Mouse (Mus musculus) heart, adult 2 months (tissue): ENCODE results near the gene Bcl10. TPM values are rescaled to one million over a fixed set of nuclear protein-coding genes. Genes with fewer than 3 reads are reported as not detected.

Experiments used
- DNase-seq, 2 experiments: peaks; one replicate each; pipeline ENCODE4 v3.0.0; 2021
- H3K27ac ChIP-seq: fragments of 200-600 bp; 2 replicates; pipeline ENCODE4 v1.8.1; 2022
- H3K27me3 ChIP-seq: fragments of 200-500 bp; 2 replicates; pipeline ENCODE4 v1.6.1; 2012; ENCODE audit warnings: mild to moderate bottlenecking, low read length, inconsistent platforms, mixed read lengths; ENCODE audit not compliant: control insufficient read depth, insufficient read depth
- H3K36me3 ChIP-seq: fragments of 200-500 bp; 2 replicates; pipeline ENCODE4 v1.6.1; 2012; ENCODE audit warnings: low read length, inconsistent platforms; ENCODE audit not compliant: control insufficient read depth, insufficient read depth
- H3K4me1 ChIP-seq: fragments of 200-500 bp; 2 replicates; pipeline ENCODE4 v1.6.1; 2011; ENCODE audit warnings: low read length; ENCODE audit not compliant: control insufficient read depth, insufficient read depth
- H3K4me3 ChIP-seq: fragments of 200-600 bp; 2 replicates; pipeline ENCODE4 v1.8.1; 2022
- H3K79me2 ChIP-seq: fragments of 200-500 bp; replicated peaks from 2 replicates; pipeline ENCODE4 v1.6.1; 2012; ENCODE audit warnings: mild to moderate bottlenecking, inconsistent platforms, low read length, moderate library complexity, mixed read lengths; ENCODE audit not compliant: control insufficient read depth, insufficient read depth
- H3K9ac ChIP-seq: fragments of 200-500 bp; 2 replicates; pipeline ENCODE4 v1.6.1; 2012; ENCODE audit warnings: low read depth, mild to moderate bottlenecking, control low read depth, inconsistent platforms, low read length, mixed read lengths
- CTCF ChIP-seq: fragments of 200-600 bp; IDR thresholded peaks from 2 replicates; pipeline ENCODE4 v1.8.1; 2022; ENCODE audit warnings: antibody characterized with exemption, mild to moderate bottlenecking, moderate library complexity
- EP300 ChIP-seq: fragments of 200-500 bp; IDR thresholded peaks from 2 replicates; pipeline ENCODE4 v1.6.1; 2011; ENCODE audit warnings: low read depth, low read length, control low read depth; ENCODE audit not compliant: insufficient read depth
- POLR2A ChIP-seq: fragments of 200-500 bp; IDR thresholded peaks from 2 replicates; pipeline ENCODE4 v1.6.1; 2011; ENCODE audit warnings: mild to moderate bottlenecking, low read depth, low read length, control low read depth; ENCODE audit not compliant: insufficient read depth
- WGBS: fragments of 180-500 bp; shearing (Covaris S2); methylation state at CpG from one replicate; pipeline ENCODE4 v1.1.7; 2018; 5-methylcytosine and 5-hydroxymethylcytosine counted together
- intact Hi-C: fragments of 180-260 bp; cut with DNase I; formaldehyde crosslinking; loops from one replicate; pipeline ENCODE4 v1.15.1; 2025
- polyA plus RNA-seq: library from polyadenylated mRNA; depleted of rRNA; stranded (reverse); fragments of >200 nt; gene quantifications from 2 replicates; pipeline ENCODE4 v1.2.3, GENCODE M21; 2012
- total RNA-seq, 2 experiments: library from RNA; stranded (reverse); gene quantifications; 2 replicates each; pipeline ENCODE4 v1.2.3; 2021

Gene Bcl10
- total and polyA plus RNA-seq, 3 experiments: 11.0 to 19.3 (median 17.7) TPM

DNA sequence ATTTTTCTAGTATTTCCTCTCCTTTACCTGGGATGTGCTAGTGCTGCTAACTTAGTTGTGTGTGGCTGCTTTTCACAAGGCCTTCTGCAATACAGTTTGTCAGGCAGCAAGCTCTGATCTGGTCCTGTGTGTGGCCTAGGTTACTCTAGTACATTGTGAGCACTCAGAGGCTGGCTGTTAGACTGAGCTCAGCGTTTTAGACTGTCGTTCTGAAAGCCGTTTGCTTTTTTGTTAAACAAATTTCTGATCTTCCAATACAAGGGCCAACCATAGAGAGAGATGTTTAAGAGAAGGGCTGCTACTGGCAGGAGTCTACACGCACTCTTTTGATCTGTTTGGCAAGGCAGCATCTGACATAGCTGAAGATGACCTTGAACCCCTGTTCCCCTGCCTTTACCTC is 17.4 kb downstream of the Bcl10 start:
- Histone ChIP-seq H3K27me3 (no peaks in the 10 kb centered on the region), H3K4me1 (peaks cover 8% of the 10 kb centered on the region), H3K4me3 (no peak overlapping the region), H3K79me2 (peaks cover 5% of the 10 kb centered on the region), H3K9ac (no peak overlapping the region), H3K36me3 (peaks cover 19% of the 10 kb centered on the region), H3K27ac (no peak overlapping the region)
- WGBS: 71% methylated on average over 4 of the region's 4 CpGs
- no peak for DNase-seq
- intact Hi-C loops: no loop called here
- TF ChIP-seq EP300 (no peak), POLR2A (no peak), CTCF (no peak)

DNA sequence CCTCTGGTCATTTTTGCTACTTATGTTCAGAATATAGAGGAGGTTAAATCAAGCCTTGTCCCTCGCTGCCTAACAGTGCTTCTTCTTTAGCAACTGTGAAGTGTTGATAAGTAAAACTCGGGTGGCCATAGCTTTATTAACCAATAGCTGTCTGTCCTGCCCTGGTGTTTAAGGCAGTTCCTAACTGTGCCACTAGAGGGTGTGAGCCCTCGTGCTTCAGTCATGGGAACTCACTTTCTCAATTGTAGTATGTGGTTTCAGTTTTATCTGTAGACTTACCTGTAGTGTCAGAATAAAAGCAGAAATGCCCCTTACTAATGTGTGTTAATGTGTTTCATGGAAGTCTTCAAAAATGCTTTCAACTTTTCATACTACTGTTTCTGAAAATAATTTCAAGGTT is 19.4 kb downstream of the Bcl10 start:
- Histone ChIP-seq H3K4me1 (peaks cover 12% of the 10 kb centered on the region), H3K4me3 (no peak overlapping the region), H3K27me3 (no peaks in the 10 kb centered on the region), H3K36me3 (peaks cover 19% of the 10 kb centered on the region), H3K79me2 (peaks cover 5% of the 10 kb centered on the region), H3K27ac (no peak overlapping the region), H3K9ac (no peak overlapping the region)
- no peak for TF ChIP-seq EP300
- TF ChIP-seq CTCF: peak; percentile 99
- intact Hi-C loops: loop anchor here (2.0 kb wide), 1 partner anchor 235 kb away; no protein-coding TSS in a partner anchor
- 5% methylated on average over 3 of the region's 3 CpGs for WGBS
- DNase-seq: peak; percentile 65 to 70

DNA sequence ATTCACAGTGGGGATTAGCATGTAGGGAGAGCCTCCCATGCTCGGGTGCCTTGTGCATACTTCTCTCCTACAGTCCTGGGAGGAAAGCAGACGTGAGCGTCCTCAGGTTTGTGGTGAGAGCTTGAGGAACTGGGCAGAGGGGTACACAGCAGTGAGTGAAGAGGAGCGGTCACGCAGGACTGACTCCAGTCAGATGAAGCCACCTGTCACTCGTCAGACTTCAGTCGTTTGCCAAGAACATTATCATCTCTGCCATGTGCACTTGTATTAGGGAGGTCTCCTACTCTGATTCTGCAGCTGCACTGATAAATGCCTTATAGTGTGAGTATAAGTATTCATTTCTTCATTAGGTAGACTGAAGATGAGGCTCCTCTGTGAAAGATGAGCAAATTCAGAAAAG is 21.7 kb downstream of the Bcl10 start:
- intact Hi-C loops: no loop called here
- Histone ChIP-seq H3K4me3 (no peak overlapping the region), H3K36me3 (peaks cover 15% of the 10 kb centered on the region), H3K27ac (no peak overlapping the region), H3K27me3 (no peaks in the 10 kb centered on the region), H3K4me1 (peaks cover 8% of the 10 kb centered on the region), H3K79me2 (peaks cover under 1% of the 10 kb centered on the region; the same call in 1 of the 2 replicates), H3K9ac (no peak overlapping the region)
- no peak for DNase-seq
- no peak for TF ChIP-seq EP300
- TF ChIP-seq POLR2A: no peak
- TF ChIP-seq CTCF: no peak
- 59% methylated on average over 7 of the region's 7 CpGs for WGBS

DNA sequence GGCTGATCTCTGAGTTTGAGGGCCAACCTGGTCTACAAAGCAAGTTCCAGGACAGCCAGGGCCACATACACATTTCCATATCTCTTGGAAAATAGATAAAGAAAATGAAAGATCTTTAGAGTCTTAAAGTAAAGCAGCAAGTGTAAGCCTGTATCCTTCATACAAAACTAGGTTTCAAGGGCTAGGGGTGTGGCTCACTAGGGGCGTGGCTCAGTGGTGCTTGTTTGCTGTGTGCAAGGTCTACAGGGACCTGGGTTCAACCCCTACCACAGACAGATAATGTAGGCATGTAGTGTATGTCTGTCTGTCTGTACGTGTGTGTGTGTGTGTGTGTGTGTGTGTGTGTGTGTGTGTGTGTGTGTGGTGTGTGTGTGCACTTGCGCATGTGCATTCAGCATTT is 23.3 kb downstream of the Bcl10 start:
- H3K27me3 ChIP-seq: no peaks in the 10 kb centered on the region
- H3K36me3 ChIP-seq: peaks cover 8% of the 10 kb centered on the region
- WGBS: 72% methylated on average over 3 of the region's 3 CpGs
- no peak overlapping the region for H3K4me3 ChIP-seq
- no peaks in the 10 kb centered on the region for H3K79me2 ChIP-seq
- H3K27ac ChIP-seq: no peak overlapping the region
- H3K9ac ChIP-seq: no peak overlapping the region
- TF ChIP-seq POLR2A (no peak), EP300 (no peak), CTCF (no peak)
- peaks cover 7% of the 10 kb centered on the region for H3K4me1 ChIP-seq
- intact Hi-C loops: no loop called here
- DNase-seq: no peak

DNA sequence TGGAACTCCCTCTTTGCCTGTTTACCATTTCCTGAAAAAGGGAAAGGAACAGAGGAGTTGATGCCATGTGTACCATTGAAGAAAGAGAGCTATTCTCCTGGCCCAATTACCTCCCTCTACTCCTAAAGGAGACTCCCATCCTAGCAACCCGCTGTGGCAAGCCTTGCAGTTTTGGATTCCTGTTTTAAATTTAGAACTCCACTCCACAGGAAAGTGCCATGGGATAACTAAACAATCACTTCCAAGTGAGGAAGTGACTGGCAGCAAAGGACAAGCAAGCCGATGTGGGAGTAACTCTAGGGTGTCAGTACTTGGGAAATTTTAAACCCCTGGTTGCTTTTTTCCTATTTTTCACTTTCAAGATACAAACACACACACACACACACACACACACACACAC is 24.1 kb downstream of the Bcl10 start:
- peaks cover 5% of the 10 kb centered on the region for H3K4me1 ChIP-seq
- no peak overlapping the region; the same call in 1 of the 2 replicates for H3K27ac ChIP-seq
- intact Hi-C loops: no loop called here
- H3K36me3 ChIP-seq: peaks cover 6% of the 10 kb centered on the region
- TF ChIP-seq POLR2A: no peak
- TF ChIP-seq CTCF: no peak
- no peak for TF ChIP-seq EP300
- no peak overlapping the region for H3K4me3 ChIP-seq
- H3K27me3 ChIP-seq: no peaks in the 10 kb centered on the region
- WGBS: 10% methylated on average over 2 of the region's 2 CpGs
- no peak for DNase-seq
- H3K79me2 ChIP-seq: no peaks in the 10 kb centered on the region
- H3K9ac ChIP-seq: no peak overlapping the region

DNA sequence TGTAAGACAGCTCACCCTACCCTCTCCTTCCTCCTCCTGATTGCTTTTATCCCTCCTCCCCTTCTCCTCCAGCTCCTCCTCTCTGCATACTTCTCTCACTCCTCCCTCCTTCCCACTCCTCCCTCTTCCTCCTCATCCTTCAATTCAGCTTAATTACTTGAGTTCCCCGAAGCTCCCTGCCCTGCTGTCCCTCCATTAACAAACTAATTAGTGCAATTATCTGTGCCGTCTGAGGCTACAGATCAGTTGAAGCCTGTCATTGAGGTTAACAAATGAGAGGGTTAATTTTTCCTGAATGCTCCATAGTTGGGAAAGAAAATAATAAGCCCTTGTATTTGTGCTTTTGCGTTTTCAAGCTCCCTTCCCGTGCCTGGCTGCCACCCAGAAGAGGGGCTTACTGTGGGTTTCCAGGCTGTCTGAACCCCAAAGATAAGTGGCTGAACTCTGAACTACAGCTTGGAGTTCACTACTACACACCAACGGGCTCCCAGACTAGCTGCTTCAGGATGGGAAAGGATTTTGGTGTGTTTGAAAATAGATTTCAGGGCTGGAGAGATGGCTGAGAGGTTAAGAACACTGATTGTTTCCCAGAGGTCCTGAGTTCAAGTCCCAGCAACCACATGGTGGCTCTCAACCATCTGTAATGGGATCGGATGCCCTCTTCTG is 25.1 kb downstream of the Bcl10 start:
- H3K36me3 ChIP-seq: peaks cover 3% of the 10 kb centered on the region
- H3K9ac ChIP-seq: no peak overlapping the region
- DNase-seq: no peak
- intact Hi-C loops: no loop called here
- no peaks in the 10 kb centered on the region for H3K79me2 ChIP-seq
- no peak overlapping the region for H3K27ac ChIP-seq
- no peak for TF ChIP-seq EP300
- TF ChIP-seq POLR2A: no peak
- WGBS: 53% methylated on average over 6 of the region's 6 CpGs
- no peaks in the 10 kb centered on the region for H3K27me3 ChIP-seq
- no peak overlapping the region for H3K4me3 ChIP-seq
- H3K4me1 ChIP-seq: peaks cover 4% of the 10 kb centered on the region
